Mouse (Mus musculus): ENCODE data around the gene H2-Q4.
"Not testable (repeated sequence)": the region's sequence is repeated elsewhere in the genome, so short reads cannot be mapped to it uniquely, and the experiment has no call there.

- not testable (repeated sequence) for TF ChIP-seq POLR2A (IDR thresholded peaks at IDR 0.05; ENCODE audit: extremely low read depth, insufficient read depth, low read length); CTCF (IDR thresholded peaks at IDR 0.05; ENCODE audit: low read depth, low read length)
Measured at GRCm38 (mm10) chr17:35419564-35419963, 40.1 kb downstream of the H2-Q4 start.
